Mouse (Mus musculus) cortical plate, adult 2 months (tissue): ENCODE data around the gene Pfkfb3.

Source experiments
- CTCF ChIP-seq: fragments of 200-500 bp; IDR thresholded peaks from 2 replicates; pipeline ENCODE4 v1.5.1; 2011; ENCODE audit warnings: mild to moderate bottlenecking, control low read depth, low read length; ENCODE audit not compliant: insufficient read depth; ENCODE audit errors: extremely low read depth
- POLR2A ChIP-seq: fragments of 200-500 bp; IDR thresholded peaks from 2 replicates; pipeline ENCODE4 v1.6.1; 2011; ENCODE audit warnings: mild to moderate bottlenecking, low read length, control low read depth; ENCODE audit not compliant: insufficient read depth; ENCODE audit errors: extremely low read depth

- no peak for TF ChIP-seq POLR2A
- TF ChIP-seq CTCF: no peak
Measured at GRCm38 (mm10) chr2:11503736-11504135, 50.1 kb downstream of the Pfkfb3 start.
